Mouse (Mus musculus) embryonic facial prominence, embryonic 14.5 days (tissue): Measurements from ENCODE around the gene Hexb. TPM values are rescaled to one million over a fixed set of nuclear protein-coding genes. Genes with fewer than 3 reads are reported as not detected.

Experiments
- ATAC-seq: fragments of 200-750 bp; cut with Nextera tagmentation; 2 replicates; pipeline ENCODE4 v1.8.0; 2017; ENCODE audit warnings: low read depth, moderate number of reproducible peaks, moderate TSS enrichment
- DNase-seq: peaks from one replicate; pipeline ENCODE4 v3.0.0-alpha.2; 2015; ENCODE audit warnings: low spot score
- H3K27ac ChIP-seq: fragments of 300-500 bp; sonication (generic); replicated peaks from 2 replicates; pipeline ENCODE4 v1.5.1; 2014; ENCODE audit warnings: low read depth, mild to moderate bottlenecking, low read length, moderate library complexity
- H3K27me3 ChIP-seq: fragments of 300-500 bp; sonication (generic); replicated peaks from 2 replicates; pipeline ENCODE4 v1.6.1; 2014; ENCODE audit warnings: low read length; ENCODE audit not compliant: control insufficient read depth, insufficient read depth
- H3K36me3 ChIP-seq: fragments of 300-500 bp; sonication (generic); 2 replicates; pipeline ENCODE4 v1.6.1; 2014; ENCODE audit warnings: low read length, mixed read lengths; ENCODE audit not compliant: control insufficient read depth, insufficient read depth
- H3K4me1 ChIP-seq: fragments of 300-500 bp; sonication (generic); 2 replicates; pipeline ENCODE4 v1.6.1; 2014; ENCODE audit warnings: antibody characterized with exemption, low read length; ENCODE audit not compliant: control insufficient read depth, insufficient read depth
- H3K4me2 ChIP-seq: fragments of 300-500 bp; sonication (generic); 2 replicates; pipeline ENCODE4 v1.6.1; 2014; ENCODE audit warnings: low read depth, mild to moderate bottlenecking, low read length, moderate library complexity, mixed read lengths
- H3K4me3 ChIP-seq: fragments of 300-500 bp; sonication (generic); 2 replicates; pipeline ENCODE4 v1.5.1; 2014; ENCODE audit warnings: low read depth, mild to moderate bottlenecking, low read length
- H3K9ac ChIP-seq: fragments of 300-500 bp; sonication (generic); 2 replicates; pipeline ENCODE4 v1.6.1; 2014; ENCODE audit warnings: low read depth, mild to moderate bottlenecking, low read length, moderate library complexity, mixed read lengths
- H3K9me3 ChIP-seq: fragments of 300-500 bp; sonication (generic); 2 replicates; pipeline ENCODE4 v1.6.1; 2016; ENCODE audit warnings: low read length; ENCODE audit not compliant: control insufficient read depth
- WGBS: fragments of 180-500 bp; shearing (Covaris S2); extraction: QIAGEN DNeasy Blood & Tissue Kit; methylation state at CpG from one replicate; pipeline ENCODE4 v1.1.7; 2014; 5-methylcytosine and 5-hydroxymethylcytosine counted together
- polyA plus RNA-seq: library from polyadenylated mRNA; unstranded; fragments of >200 nt; fragmentation: Nextera tagmentation; extraction: Ambion mirVana; gene quantifications from 2 replicates; pipeline ENCODE4 v1.2.1, GENCODE M21; 2014

Gene Hexb
- polyA plus RNA-seq, 1 experiment from 2014 or later, result 44.4 TPM

DNA sequence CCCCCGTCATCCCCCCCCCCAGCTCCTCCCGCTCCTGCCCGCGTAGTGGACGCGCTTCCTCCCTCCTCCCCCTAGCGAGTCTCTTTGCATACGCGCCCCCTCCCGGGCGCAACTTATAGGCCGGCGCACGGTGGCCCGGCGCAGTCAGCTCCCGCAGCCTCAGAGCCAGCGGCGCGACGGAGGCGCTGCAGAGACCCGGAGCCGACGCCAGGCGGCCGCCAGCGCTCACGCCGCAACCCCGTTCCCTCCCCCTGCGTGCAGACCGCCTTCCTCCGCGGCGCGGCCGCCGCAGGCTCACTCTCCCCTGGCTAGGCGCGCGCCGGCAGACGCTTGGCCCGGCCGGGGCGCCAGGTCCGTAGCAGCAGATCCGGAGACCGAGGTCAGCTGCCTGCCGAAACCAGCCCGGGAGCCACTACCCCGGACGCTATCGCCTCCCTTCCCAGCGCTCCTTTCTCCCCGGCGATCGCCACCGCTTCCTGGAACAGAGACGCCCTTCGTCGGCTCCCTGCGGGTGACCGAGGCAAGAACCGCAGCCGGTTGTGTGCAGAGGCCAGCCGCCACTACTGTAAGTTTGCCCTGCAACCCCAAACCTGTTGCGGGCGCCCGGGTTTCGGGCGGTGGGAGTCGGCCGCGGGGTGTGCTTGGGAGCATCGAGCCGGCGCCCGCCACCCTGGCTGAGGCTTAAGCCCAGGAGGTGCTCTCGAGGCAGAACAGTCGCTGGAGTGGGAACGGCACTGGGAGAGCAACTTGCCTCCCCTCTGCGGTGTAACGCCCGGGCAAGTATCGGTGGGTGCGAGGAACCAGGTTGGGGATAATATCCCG, 43.0 kb upstream of the Hexb start, which contains the start of gene Enc1:
Enc1 (plus strand) TSS at position 141 of the 822 bp plus-strand sequence.
- ATAC-seq (peak; percentile 94), DNase-seq (peak; percentile 98)

DNA sequence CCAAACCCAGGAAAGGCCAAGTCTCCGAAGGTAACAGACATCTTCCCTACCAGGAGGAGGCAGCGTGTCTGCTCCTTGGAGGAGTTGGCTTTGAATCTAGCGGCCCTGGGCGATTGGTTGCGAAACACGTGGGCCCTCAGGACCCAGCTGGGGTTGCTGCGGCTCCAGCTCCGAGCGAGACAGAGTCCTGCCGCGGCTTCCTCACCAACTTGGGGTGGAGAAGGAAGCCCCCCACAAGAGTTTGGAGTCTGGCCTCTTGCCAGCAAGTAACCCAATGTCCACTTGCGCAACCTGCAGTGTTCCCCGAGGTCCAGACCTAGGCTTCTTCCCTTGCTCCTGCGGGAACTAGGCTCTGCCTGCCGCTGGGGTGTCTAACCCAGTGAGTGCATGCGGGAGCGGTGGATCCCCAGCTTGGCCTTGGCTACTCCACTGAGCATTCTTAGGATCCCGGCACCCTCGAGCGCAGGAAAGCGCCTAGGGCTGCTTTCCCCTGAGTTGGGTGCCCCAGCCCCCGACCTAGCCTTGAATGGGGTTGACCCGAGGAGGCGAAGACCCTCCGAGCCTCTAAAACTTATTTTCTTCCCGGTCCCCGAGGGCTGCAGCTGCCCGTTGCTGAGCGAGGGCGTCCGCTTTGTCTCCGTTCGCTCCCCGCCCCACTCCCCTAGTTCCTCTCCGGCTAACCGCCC, 42.3 kb upstream of the Hexb start:
- Histone ChIP-seq H3K4me3 (peak overlapping the region; percentile 94), H3K9me3 (no peaks in the 10 kb centered on the region), H3K4me1 (peaks cover 22% of the 10 kb centered on the region), H3K9ac (peak overlapping the region; percentile 92), H3K27ac (peak overlapping the region; percentile 97), H3K36me3 (peaks cover 8% of the 10 kb centered on the region), H3K27me3 (no peaks in the 10 kb centered on the region), H3K4me2 (peak overlapping the region; percentile 95)
- ATAC-seq (peak; percentile 62), DNase-seq (peak; percentile 94)
- WGBS, result 2% methylated on average over 28 of the region's 36 CpGs

More for the DNA sequence above, 43.0 kb upstream of the Hexb start, which contains the start of gene Enc1:
- peak within 1 kb of the TSS; percentile 94 for H3K4me3 ChIP-seq
- peaks cover 15% of the 10 kb centered on the region for H3K36me3 ChIP-seq
- peak within 1 kb of the TSS; percentile 92 for H3K9ac ChIP-seq
- no peaks in the 10 kb centered on the region for H3K27me3 ChIP-seq
- H3K9me3 ChIP-seq, result no peaks in the 10 kb centered on the region
- 0% methylated on average over 29 of the region's 89 CpGs for WGBS
- H3K4me2 ChIP-seq, result peak within 1 kb of the TSS; percentile 95
- peak within 1 kb of the TSS; percentile 97 for H3K27ac ChIP-seq
- H3K4me1 ChIP-seq, result peaks cover 22% of the 10 kb centered on the region

DNA sequence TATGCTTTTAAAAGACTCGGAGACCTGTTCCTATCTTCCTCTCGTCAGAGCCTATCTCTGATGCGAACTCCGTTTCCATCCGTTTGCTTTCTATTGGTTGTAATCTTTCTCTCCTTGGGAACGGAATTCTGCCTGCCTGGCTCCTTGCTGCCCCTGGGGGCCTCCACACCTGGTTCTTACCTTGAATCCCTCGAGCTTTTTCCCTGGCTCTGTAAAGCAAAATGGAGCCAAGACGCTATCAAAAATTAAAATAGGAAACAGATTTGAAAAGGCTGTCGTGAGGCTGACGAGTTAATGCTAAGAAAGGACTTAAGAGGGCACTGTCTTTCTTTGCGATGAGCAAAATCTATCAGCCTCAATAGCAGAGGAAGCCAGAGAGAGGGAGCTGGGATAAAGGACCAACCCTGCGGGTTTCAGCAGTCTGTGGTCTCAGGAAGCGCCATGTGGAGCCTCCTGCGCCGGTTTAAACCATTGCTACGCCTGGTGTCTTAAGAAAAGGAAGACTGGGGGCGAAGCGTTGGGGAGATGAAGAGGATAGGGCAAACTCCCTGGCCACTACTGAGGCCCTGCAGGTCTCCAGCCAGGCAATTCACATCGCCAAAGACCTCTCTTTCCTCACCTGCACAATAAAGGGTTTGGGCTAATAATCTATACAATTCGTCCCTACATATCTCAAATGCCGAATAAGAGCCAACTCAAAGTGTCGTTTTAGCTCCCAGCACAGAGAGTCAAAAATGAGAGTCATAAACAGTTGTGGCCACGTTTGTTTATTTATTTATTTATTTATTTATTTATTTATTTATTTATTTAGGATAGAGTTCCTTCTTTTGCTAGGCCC, 41.4 kb upstream of the Hexb start:
- no peaks in the 10 kb centered on the region for H3K27me3 ChIP-seq
- 8% methylated on average over 23 of the region's 23 CpGs for WGBS
- ATAC-seq (no peak), DNase-seq (peak; percentile 95)
- peak overlapping the region; percentile 97 for H3K27ac ChIP-seq
- peak overlapping the region; percentile 95 for H3K4me2 ChIP-seq
- peaks cover 17% of the 10 kb centered on the region for H3K4me1 ChIP-seq
- H3K9ac ChIP-seq, result no peak overlapping the region; the same call in 1 of the 2 replicates
- H3K9me3 ChIP-seq, result no peaks in the 10 kb centered on the region
- H3K36me3 ChIP-seq, result no peaks in the 10 kb centered on the region
- peak overlapping the region; percentile 94; the same call in 1 of the 2 replicates for H3K4me3 ChIP-seq

DNA sequence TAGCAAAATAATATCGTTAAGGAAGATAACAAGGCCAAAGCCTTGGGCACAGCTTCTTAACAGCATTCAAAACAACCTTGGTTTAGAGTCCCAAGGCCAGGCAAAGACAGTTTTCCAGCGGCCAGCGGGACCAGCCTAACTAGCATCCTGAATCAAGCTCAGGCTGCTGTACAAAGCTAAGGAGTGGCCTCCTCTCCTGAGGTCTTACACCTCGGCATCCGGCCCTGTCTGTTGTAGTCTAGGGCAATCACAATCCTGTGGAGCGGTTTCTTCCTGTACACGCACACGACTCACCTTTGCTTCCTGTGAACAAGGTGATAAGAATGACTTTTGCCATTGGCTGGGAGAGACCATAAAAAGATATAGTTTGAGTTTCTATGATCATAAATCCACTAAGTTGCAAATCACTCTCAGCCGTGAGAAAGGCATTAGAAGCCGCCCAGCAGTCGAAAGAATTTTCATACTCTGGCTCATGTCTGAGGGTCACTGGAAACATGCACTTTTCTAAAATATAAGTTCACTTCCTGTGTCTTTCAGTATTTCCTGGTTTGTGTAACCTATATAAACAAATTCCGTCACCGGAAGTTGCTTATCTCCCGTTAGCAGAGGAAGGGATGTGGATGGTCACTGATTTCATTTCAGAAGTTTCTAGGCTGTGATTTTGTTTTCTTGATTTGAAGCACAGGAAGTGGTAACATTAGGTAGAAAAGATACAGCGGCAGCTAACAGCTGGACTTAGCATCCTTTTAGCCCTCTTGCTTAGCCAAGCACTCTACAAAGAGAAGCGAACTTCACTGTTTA, 40.2 kb upstream of the Hexb start:
- no peak for ATAC-seq
- no peak overlapping the region for H3K9ac ChIP-seq
- 57% methylated on average over 16 of the region's 16 CpGs for WGBS
- H3K9me3 ChIP-seq, result no peaks in the 10 kb centered on the region
- no peaks in the 10 kb centered on the region for H3K27me3 ChIP-seq
- no peak overlapping the region; the same call in 1 of the 2 replicates for H3K27ac ChIP-seq
- H3K36me3 ChIP-seq, result no peaks in the 10 kb centered on the region
- H3K4me1 ChIP-seq, result peaks cover 9% of the 10 kb centered on the region; the same call in 1 of the 2 replicates
- H3K4me3 ChIP-seq, result no peak overlapping the region
- H3K4me2 ChIP-seq, result no peak overlapping the region
- no peak for DNase-seq

DNA sequence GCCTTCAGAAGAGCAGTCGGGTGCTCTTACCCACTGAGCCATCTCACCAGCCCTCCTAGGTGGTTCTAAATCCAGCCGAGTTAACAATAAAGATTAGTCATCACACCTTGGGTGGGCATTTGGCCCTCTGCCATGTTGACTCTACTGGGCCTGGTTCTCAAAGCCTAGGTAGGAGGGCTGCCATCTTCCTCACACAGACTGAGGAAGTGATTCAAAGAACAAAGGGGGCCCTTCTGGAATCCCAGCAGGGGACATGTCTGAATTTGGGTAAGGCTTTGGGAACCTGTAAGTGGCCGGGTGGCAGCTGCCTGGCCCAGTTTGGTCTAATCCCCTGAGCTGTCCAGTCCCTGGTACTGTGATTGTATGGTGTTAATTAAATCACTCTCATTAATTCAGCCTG, 39.5 kb upstream of the Hexb start:
- ATAC-seq, result no peak
- H3K9me3 ChIP-seq, result no peaks in the 10 kb centered on the region
- H3K4me3 ChIP-seq, result no peak overlapping the region
- H3K4me1 ChIP-seq, result peaks cover 4% of the 10 kb centered on the region; the same call in 1 of the 2 replicates
- H3K27me3 ChIP-seq, result no peaks in the 10 kb centered on the region
- H3K4me2 ChIP-seq, result no peak overlapping the region
- no peak overlapping the region for H3K27ac ChIP-seq
- no peak overlapping the region for H3K9ac ChIP-seq
- WGBS, result 47% methylated on average over 3 of the region's 3 CpGs
- H3K36me3 ChIP-seq, result no peaks in the 10 kb centered on the region
- no peak for DNase-seq

DNA sequence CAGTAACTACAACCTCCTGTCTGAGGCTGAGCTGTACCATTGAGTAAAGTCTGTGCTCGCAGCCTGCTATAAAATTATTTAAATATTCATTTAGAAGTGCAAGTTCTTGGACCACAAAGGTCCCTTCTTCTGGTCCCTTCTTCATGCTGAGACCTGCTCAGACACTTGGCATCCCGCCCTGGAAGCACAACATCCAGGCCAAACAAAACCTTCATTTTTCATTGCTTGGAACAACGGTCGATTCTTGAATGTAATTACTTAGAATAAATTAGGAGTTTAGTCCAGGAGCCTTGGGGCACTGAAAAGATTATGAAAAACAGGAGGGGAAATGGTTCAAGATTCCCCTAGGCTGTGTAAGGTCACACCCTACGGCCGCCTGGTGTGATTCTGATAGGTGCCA, 37.8 kb upstream of the Hexb start:
- no peak overlapping the region for H3K4me3 ChIP-seq
- H3K27ac ChIP-seq, result no peak overlapping the region
- H3K4me1 ChIP-seq, result peaks cover 3% of the 10 kb centered on the region; the same call in 1 of the 2 replicates
- no peaks in the 10 kb centered on the region for H3K9me3 ChIP-seq
- 46% methylated on average over 6 of the region's 6 CpGs for WGBS
- DNase-seq (no peak), ATAC-seq (no peak)
- H3K27me3 ChIP-seq, result no peaks in the 10 kb centered on the region
- no peaks in the 10 kb centered on the region for H3K36me3 ChIP-seq
- H3K9ac ChIP-seq, result no peak overlapping the region
- no peak overlapping the region for H3K4me2 ChIP-seq

DNA sequence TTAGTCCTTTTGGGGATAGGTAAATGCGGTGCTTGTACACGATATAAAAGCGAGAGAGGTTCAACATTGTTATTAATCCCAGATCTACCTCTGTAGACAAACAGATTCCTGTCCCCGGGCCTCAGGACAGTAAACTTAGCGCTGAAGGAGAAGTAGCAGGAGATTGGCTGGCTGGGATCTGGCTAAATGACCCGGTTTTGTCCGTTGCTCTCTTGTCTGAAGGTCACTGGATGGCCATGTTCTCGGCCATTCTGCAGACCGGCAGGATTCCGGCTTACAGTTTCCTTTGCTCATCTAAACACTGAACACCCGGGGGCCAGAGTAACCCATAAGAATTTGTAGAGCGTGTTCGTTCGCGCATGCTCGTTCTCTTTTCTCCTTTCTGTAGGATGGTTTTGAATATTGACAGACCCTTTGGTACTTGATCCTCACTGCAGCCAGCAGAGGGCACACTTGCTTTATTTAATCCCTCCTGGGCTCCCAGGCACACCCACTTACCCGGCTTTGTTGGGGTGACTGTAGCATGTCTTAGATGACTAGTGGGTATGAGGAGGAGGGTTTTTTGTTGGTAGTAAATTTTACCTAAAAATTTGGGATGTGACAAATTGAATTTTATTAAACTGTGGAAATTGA, 36.7 kb upstream of the Hexb start:
- H3K4me1 ChIP-seq, result peaks cover 3% of the 10 kb centered on the region; the same call in 1 of the 2 replicates
- no peak overlapping the region for H3K27ac ChIP-seq
- no peaks in the 10 kb centered on the region for H3K9me3 ChIP-seq
- H3K9ac ChIP-seq, result peak overlapping the region; percentile 53
- H3K4me3 ChIP-seq, result peak overlapping the region; percentile 32
- peak overlapping the region; percentile 64 for H3K4me2 ChIP-seq
- ATAC-seq, result peak; percentile 75
- no peaks in the 10 kb centered on the region for H3K36me3 ChIP-seq
- peak; percentile 95 for DNase-seq
- WGBS, result 13% methylated on average over 17 of the region's 17 CpGs
- H3K27me3 ChIP-seq, result no peaks in the 10 kb centered on the region
